ENCODE assay signal across 13 mouse cellular contexts in the genomic region with DNA sequence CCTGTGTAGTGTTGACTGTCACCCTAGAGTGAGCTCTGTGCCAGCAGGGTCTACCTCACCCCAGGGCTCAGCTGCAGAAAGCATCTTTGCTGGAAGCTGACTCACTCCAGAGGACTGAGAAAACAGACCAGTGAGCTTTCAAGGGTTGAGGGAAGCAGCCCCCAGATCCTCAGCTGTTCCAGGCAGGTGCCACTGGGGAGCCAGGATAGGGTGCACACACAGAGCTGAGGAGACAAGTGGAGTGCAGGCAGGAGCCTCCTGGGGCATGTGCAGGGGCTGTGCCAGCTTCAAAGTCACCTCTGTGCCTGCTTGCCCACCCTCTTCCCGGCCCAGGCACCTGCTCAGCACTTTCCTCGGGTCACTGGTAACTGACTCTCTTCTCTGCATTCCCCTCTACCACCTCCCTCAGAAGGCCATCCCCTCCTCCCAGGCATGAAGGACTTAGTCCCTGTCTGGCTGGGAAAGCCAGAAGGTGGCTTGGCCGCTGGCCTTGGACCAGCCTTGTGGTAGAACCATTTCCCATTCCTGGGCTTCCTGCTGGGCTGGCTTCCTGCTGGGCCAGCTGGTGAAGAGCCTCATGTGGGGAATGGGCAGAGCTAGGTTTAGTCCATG. TPM values are rescaled to one million over a fixed set of nuclear protein-coding genes. Genes with fewer than 3 reads are reported as not detected.
DNase-seq lines count a peak whose midpoint lies in the region; ATAC-seq and TF ChIP-seq lines count a peak whose summit lies in the region.
"Had no signal": no experiment of that assay in that cellular context is flagged by ENCODE, and none has a peak within 500 bp of the region (broad histone marks: within the 10 kb centered on the region; RNA-seq: fewer than 3 reads in every experiment).

No protein-coding gene starts in this region.

- no peaks in the 10 kb centered on the region for H3K27me3 ChIP-seq in stomach, postnatal 0 days (ENCODE audit: control insufficient read depth, insufficient read depth, low read length)

- no peak overlapping the region for H3K4me2 ChIP-seq in stomach, postnatal 0 days (replicated peaks; ENCODE audit: low read depth)
- H3K4me2 ChIP-seq: liver, embryonic 15.5 days; midbrain, embryonic 12.5 days had no signal

- WGBS in stomach, postnatal 0 days = 67% methylated on average over 3 of the region's 3 CpGs

- H3K9ac ChIP-seq in stomach, postnatal 0 days (ENCODE audit: low read length) = no peak overlapping the region
- H3K9ac ChIP-seq: liver, embryonic 15.5 days; midbrain, embryonic 12.5 days had no signal

- H3K4me1 ChIP-seq in stomach, postnatal 0 days (replicated peaks; ENCODE audit: control insufficient read depth, insufficient read depth) = 0 out of 2 replicates have a peak, but pooled peaks cover 3% of the 10 kb centered on the region

- DNase-seq in adrenal gland, postnatal 14 days = peak; percentile 45
- DNase-seq in adrenal gland, adult 8-10 months = no peak
- DNase-seq in thymus, postnatal 4 days = peak; percentile 38
- DNase-seq in thymus, postnatal 10 days (ENCODE audit: low spot score in 2 of 2) = no peak
- DNase-seq in kidney, adult 9 months = peak; percentile 91
- DNase-seq in stomach, postnatal 0 days (ENCODE audit: low spot score) = no peak
- no peak for DNase-seq in layer of hippocampus, adult 8-10 months (ENCODE audit: low spot score in 2 of 2)
- no peak for DNase-seq in heart, postnatal 10 days
- DNase-seq: spleen, adult 18-20 months had no signal

- no peaks in the 10 kb centered on the region for H3K9me3 ChIP-seq in stomach, postnatal 0 days (ENCODE audit: control insufficient read depth, low read length)
- H3K9me3 ChIP-seq: liver, embryonic 15.5 days; midbrain, embryonic 12.5 days had no signal

- no peak; the same call in 1 of the 2 replicates for ATAC-seq in stomach, postnatal 0 days (ENCODE audit: low FRiP score, low TSS enrichment)
- ATAC-seq: hindbrain, embryonic 16.5 days had no signal

- TF ChIP-seq CTCF in stomach, postnatal 0 days (IDR thresholded peaks at IDR 0.05; ENCODE audit: low read depth) = no peak

- intact Hi-C loops in heart, postnatal 10 days (cut with DNase I) = no loop called here

- H3K27ac ChIP-seq in stomach, postnatal 0 days (replicated peaks) = 0 out of 2 replicates have a peak overlapping the region, but pooled peaks have one; percentile 24
- H3K27ac ChIP-seq: liver, embryonic 15.5 days had no signal

- H3K36me3 ChIP-seq in stomach, postnatal 0 days (ENCODE audit: control insufficient read depth, insufficient read depth, low read length) = no peaks in the 10 kb centered on the region
- H3K36me3 ChIP-seq: liver, embryonic 15.5 days; midbrain, embryonic 12.5 days had no signal

- TF ChIP-seq EP300 in stomach, postnatal 0 days (optimal IDR thresholded peaks at IDR 0.05) = no peak

- no peak overlapping the region for H3K4me3 ChIP-seq in stomach, postnatal 0 days (ENCODE audit: low read depth, low read length)
- H3K4me3 ChIP-seq: erythroblast, embryonic 14.5 days; liver, embryonic 15.5 days; midbrain, embryonic 12.5 days had no signal

RNA-seq across cellular contexts. Expression of a gene that starts 27.2 kb away (rescaled TPM):
- 103 and 124 TPM in 2 replicates for total RNA-seq in adrenal gland, postnatal 14 days (2021)
- total RNA-seq in adrenal gland, adult 8-10 months (2022) = 100 to 1,000 TPM; 127 to 182 (median 149) TPM
- polyA plus RNA-seq in stomach, postnatal 0 days (2015; fragmentation: Nextera tagmentation; extraction: Ambion mirVana) = 121 and 126 TPM in 2 replicates
- 100 to 1,000 TPM; 277 to 297 (median 291) TPM for total RNA-seq in layer of hippocampus, adult 8-10 months (2022)
- total RNA-seq in heart, postnatal 10 days (2021) = 100 to 1,000 TPM; 102 to 104 TPM

RNA-seq across cellular contexts. Expression of a gene that starts 38.5 kb away (rescaled TPM):
- total RNA-seq in adrenal gland, postnatal 14 days (2021) = 1,334 and 1,491 TPM in 2 replicates
- total RNA-seq in adrenal gland, adult 8-10 months (2022) = 100 to 1,000 TPM; 725 to 927 (median 846) TPM
- polyA plus RNA-seq in stomach, postnatal 0 days (2015; fragmentation: Nextera tagmentation; extraction: Ambion mirVana) = 1,651 and 1,766 TPM in 2 replicates
- 1,000 to 10,000 TPM; 1,017 to 1,089 (median 1,062) TPM for total RNA-seq in layer of hippocampus, adult 8-10 months (2022)
- 100 to 1,000 TPM; 661 to 717 TPM for total RNA-seq in heart, postnatal 10 days (2021)

Comparison
In these comparisons a context has a peak if more than half of its experiments do, and no peak if none do; other contexts are left out.
1. DNase-seq: peak in adrenal gland, postnatal 14 days (single experiment), thymus, postnatal 4 days (single experiment) and kidney, adult 9 months (single experiment); none in adrenal gland, adult 8-10 months (single experiment), thymus, postnatal 10 days (0 of 2), stomach, postnatal 0 days (single experiment), layer of hippocampus, adult 8-10 months (0 of 2) and heart, postnatal 10 days (0 of 2).